7 mouse cellular contexts compared by ENCODE assay signal in genomic region chr3:69156484-69156883, GRCm38 (mm10). TPM values are rescaled to one million over a fixed set of nuclear protein-coding genes. Genes with fewer than 3 reads are reported as not detected.
A peak's percentile ranks its signal among the peaks of the same experiment; 100 is the strongest.
DNase-seq lines count a peak whose midpoint lies in the region; ATAC-seq lines count a peak whose summit lies in the region.

No protein-coding gene starts in this region.

- peak; percentile 10 for DNase-seq in testis, postnatal 14 days (ENCODE audit: low spot score)
- DNase-seq in testis, postnatal 10 days (ENCODE audit: low spot score), result no peak
- DNase-seq in left cerebral cortex, adult 11 months (ENCODE audit: low spot score), result no peak
- no peak for DNase-seq in urinary bladder, postnatal 14 days (ENCODE audit: low spot score)
- no peak for DNase-seq in neural tube, embryonic 10.5 days (ENCODE audit: extremely low spot score, low spot score)

- peak; percentile 95 for ATAC-seq in granulocyte monocyte progenitor cell, adult 5-6 weeks (replicated peaks; ENCODE audit: poor library complexity, severe bottlenecking)
- peak; percentile 92 for ATAC-seq in megakaryocyte progenitor cell, adult 5-6 weeks (replicated peaks; ENCODE audit: poor library complexity)

RNA-seq across cellular contexts. Expression of gene Kpna4, which starts 29.6 kb away (rescaled TPM):
- total RNA-seq in granulocyte monocyte progenitor cell, adult 5-6 weeks (2014; fragmentation: Nextera tagmentation), result 51.9 and 55.0 TPM in 2 replicates
- 59.9 and 61.4 TPM in 2 replicates for total RNA-seq in granulocyte monocyte progenitor cell, adult 5-6 weeks (2017)
- 74.0 and 86.1 TPM in 2 replicates for total RNA-seq in megakaryocyte progenitor cell, adult 5-6 weeks (2015)
- total RNA-seq in megakaryocyte progenitor cell, adult 5-6 weeks (2017), result 51.8 and 58.9 TPM in 2 replicates
